Mouse (Mus musculus) CD4-positive naive resting alpha-beta T cell, adult 76 days (primary cell): ENCODE data around the gene Armc10. TPM values are rescaled to one million over a fixed set of nuclear protein-coding genes. Genes with fewer than 3 reads are reported as not detected.

Experiments used
- total RNA-seq: library from RNA; stranded (reverse); gene quantifications from one replicate; pipeline ENCODE4 v1.2.4, GENCODE M21; 2023

Gene Armc10
- 41.5 TPM for total RNA-seq

GRCm38 (mm10) chr5:21645439-21646132 is at the start of gene Armc10, which contains the start of gene Fbxl13:
Gene Armc10, plus strand, starts transcription at chr5:21645813.
Gene Fbxl13, minus strand, starts transcription at chr5:21645634.

GRCm38 (mm10) chr5:21701351-21702008 is 55.9 kb downstream of the Armc10 start, which contains the start of gene Napepld:
Gene Napepld, minus strand, starts transcription at chr5:21701396.

Other genes with a start within 250 kb of the Armc10 start
- not detected for gene Ccdc146, start 221.1 kb upstream of the Armc10 start, total RNA-seq
- 3.5 TPM for gene Fam185a, start 220.9 kb upstream of the Armc10 start, total RNA-seq
- not detected for gene Lrrc17, start 102.3 kb upstream of the Armc10 start, total RNA-seq
- not detected for gene Fbxl13, start 179 bp upstream of the Armc10 start, total RNA-seq
- gene Napepld, start 55.6 kb downstream of the Armc10 start, total RNA-seq, result 1.6 TPM
- gene Pmpcb, start 91.3 kb downstream of the Armc10 start, total RNA-seq, result 112 TPM
- 56.8 TPM for gene Dnajc2, start 139.4 kb downstream of the Armc10 start, total RNA-seq
- gene Psmc2, start 139.5 kb downstream of the Armc10 start, total RNA-seq, result 60.9 TPM
- not detected for gene Slc26a5, start 219.8 kb downstream of the Armc10 start, total RNA-seq